Mouse (Mus musculus): ENCODE measurements around the gene Lyrm4. TPM values are rescaled to one million over a fixed set of nuclear protein-coding genes. Genes with fewer than 3 reads are reported as not detected.

Gene Lyrm4
- total and polyA plus RNA-seq, 3 experiments, result 22.6 to 25.4 TPM; not detected in 1

GRCm38 (mm10) chr13:36163898-36164297 is 46.6 kb upstream of the Lyrm4 start:
- no peak overlapping the region for H3K4me3 ChIP-seq (ENCODE audit: control insufficient read depth in 1 of 2, insufficient read depth in 1 of 2, low read depth in 2 of 2, low read length in 2 of 2)
- TF ChIP-seq TCF12 (IDR thresholded peaks at IDR 0.05; ENCODE audit: low read depth, low read length) (no peak), BHLHE40 (IDR thresholded peaks at IDR 0.05; ENCODE audit: borderline replicate concordance, low read depth, low read length) (no peak), MEF2A (IDR thresholded peaks at IDR 0.05; ENCODE audit: extremely low read depth, insufficient replicate concordance, low read depth, low read length, poor library complexity, severe bottlenecking) (no peak)

GRCm38 (mm10) chr13:36163411-36163810 is 46.1 kb upstream of the Lyrm4 start:
- DNase-seq (ENCODE audit: low read depth, low spot score), result no peak
- H3K27me3 ChIP-seq (ENCODE audit: control insufficient read depth in 1 of 2, insufficient read depth in 2 of 2, low read length in 2 of 2), result no peaks in the 10 kb centered on the region
- H3K4me1 ChIP-seq (ENCODE audit: control insufficient read depth in 1 of 2, insufficient read depth in 2 of 2, low read length in 2 of 2), result no peaks in the 10 kb centered on the region
- no peaks in the 10 kb centered on the region; a peak in 2 of 4 replicates for H3K36me3 ChIP-seq (ENCODE audit: control insufficient read depth in 1 of 2, insufficient read depth in 2 of 2, low read length in 2 of 2)
- H3K27ac ChIP-seq (ENCODE audit: control insufficient read depth, low read depth, low read length), result no peak overlapping the region
- TF ChIP-seq BHLHE40 (IDR thresholded peaks at IDR 0.05; ENCODE audit: borderline replicate concordance, low read depth, low read length) (no peak), JUND (IDR thresholded peaks at IDR 0.05; ENCODE audit: low read depth, low read length) (no peak), ZKSCAN1 (IDR thresholded peaks at IDR 0.05; ENCODE audit: low read depth, low read length) (no peak), ELF1 (IDR thresholded peaks at IDR 0.05; ENCODE audit: low read depth, low read length) (no peak), CTCF (IDR thresholded peaks at IDR 0.05 in 2 of 3, conservative IDR thresholded peaks at IDR 0.05 in 1 of 3; ENCODE audit: control insufficient read depth in 1 of 3, insufficient read depth in 1 of 3, low read depth in 2 of 3, low read length in 3 of 3, poor library complexity in 1 of 3, severe bottlenecking in 1 of 3) (no peak), SMC3 (IDR thresholded peaks at IDR 0.05; ENCODE audit: low read depth, low read length) (no peak), TBP (IDR thresholded peaks at IDR 0.05; ENCODE audit: low read depth, low read length) (no peak), KAT2A (conservative IDR thresholded peaks at IDR 0.05; ENCODE audit: low read depth, low read length) (no peak), RAD21 (IDR thresholded peaks at IDR 0.05; ENCODE audit: low read depth, low read length) (no peak), MYB (IDR thresholded peaks at IDR 0.05; ENCODE audit: low read depth, low read length) (no peak), EP300 (IDR thresholded peaks at IDR 0.05; ENCODE audit: low read depth in 1 of 2, low read length in 2 of 2) (no peak), GATA1 (IDR thresholded peaks at IDR 0.05; ENCODE audit: low read depth, low read length) (no peak)
- H3K79me2 ChIP-seq (ENCODE audit: control insufficient read depth, insufficient read depth, low read length, poor library complexity), result no peaks in the 10 kb centered on the region
- no peak overlapping the region for H3K4me3 ChIP-seq (ENCODE audit: control insufficient read depth in 1 of 2, insufficient read depth in 1 of 2, low read depth in 2 of 2, low read length in 2 of 2)
- H3K9me3 ChIP-seq (replicated peaks; ENCODE audit: insufficient read depth, low read length), result no peaks in the 10 kb centered on the region
- H3K9ac ChIP-seq (ENCODE audit: control insufficient read depth, low read depth, low read length, poor library complexity, severe bottlenecking), result no peak overlapping the region

More at GRCm38 (mm10) chr13:36163898-36164297, 46.6 kb upstream of the Lyrm4 start:
- Histone ChIP-seq H3K27ac (ENCODE audit: control insufficient read depth, low read depth, low read length) (no peak overlapping the region), H3K79me2 (ENCODE audit: control insufficient read depth, insufficient read depth, low read length, poor library complexity) (no peaks in the 10 kb centered on the region), H3K9ac (ENCODE audit: control insufficient read depth, low read depth, low read length, poor library complexity, severe bottlenecking) (no peak overlapping the region), H3K36me3 (ENCODE audit: control insufficient read depth in 1 of 2, insufficient read depth in 2 of 2, low read length in 2 of 2) (no peaks in the 10 kb centered on the region; a peak in 2 of 4 replicates), H3K27me3 (ENCODE audit: control insufficient read depth in 1 of 2, insufficient read depth in 2 of 2, low read length in 2 of 2) (no peaks in the 10 kb centered on the region), H3K9me3 (replicated peaks; ENCODE audit: insufficient read depth, low read length) (no peaks in the 10 kb centered on the region), H3K4me1 (ENCODE audit: control insufficient read depth in 1 of 2, insufficient read depth in 2 of 2, low read length in 2 of 2) (no peaks in the 10 kb centered on the region)
- DNase-seq (ENCODE audit: low read depth, low spot score), result no peak
